Mouse (Mus musculus): ENCODE data around the gene Car5a. TPM values are rescaled to one million over a fixed set of nuclear protein-coding genes. Genes with fewer than 3 reads are reported as not detected.
A peak's percentile ranks its signal among the peaks of the same experiment; 100 is the strongest.

The Car5a gene
- polyA plus RNA-seq, 1 experiment from 2014 or later, result 0.30 TPM

DNA sequence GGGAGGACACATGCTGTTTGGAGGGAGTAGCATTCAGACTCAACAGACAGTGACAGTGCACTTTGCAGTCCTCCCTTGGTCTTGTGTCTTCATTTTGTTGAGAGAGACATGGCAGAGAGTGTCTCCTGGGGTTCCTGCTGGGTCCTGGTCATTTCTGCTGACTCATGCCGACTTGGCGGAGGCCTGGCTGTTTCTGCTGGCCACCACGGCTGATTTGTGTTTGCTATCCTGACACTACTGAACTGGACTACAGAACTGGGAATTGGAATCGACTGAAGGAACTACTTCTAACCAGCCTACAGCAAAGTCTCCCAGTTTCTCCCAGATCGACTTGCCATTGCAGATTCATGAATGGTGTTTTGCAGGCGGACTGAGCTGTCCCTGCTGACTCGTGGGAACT is 6.0 kb downstream of the Car5a start:
- no peak overlapping the region for H3K4me3 ChIP-seq
- no peak for DNase-seq (ENCODE audit: low spot score)
- no peaks in the 10 kb centered on the region for H3K27me3 ChIP-seq (ENCODE audit: low read depth, poor library complexity, severe bottlenecking)
- H3K27ac ChIP-seq (replicated peaks), result no peak overlapping the region
- peaks cover 22% of the 10 kb centered on the region for H3K4me1 ChIP-seq
- no peaks in the 10 kb centered on the region for H3K36me3 ChIP-seq
- 87% methylated on average over 7 of the region's 7 CpGs for WGBS
- H3K9me3 ChIP-seq (replicated peaks), result no peaks in the 10 kb centered on the region

DNA sequence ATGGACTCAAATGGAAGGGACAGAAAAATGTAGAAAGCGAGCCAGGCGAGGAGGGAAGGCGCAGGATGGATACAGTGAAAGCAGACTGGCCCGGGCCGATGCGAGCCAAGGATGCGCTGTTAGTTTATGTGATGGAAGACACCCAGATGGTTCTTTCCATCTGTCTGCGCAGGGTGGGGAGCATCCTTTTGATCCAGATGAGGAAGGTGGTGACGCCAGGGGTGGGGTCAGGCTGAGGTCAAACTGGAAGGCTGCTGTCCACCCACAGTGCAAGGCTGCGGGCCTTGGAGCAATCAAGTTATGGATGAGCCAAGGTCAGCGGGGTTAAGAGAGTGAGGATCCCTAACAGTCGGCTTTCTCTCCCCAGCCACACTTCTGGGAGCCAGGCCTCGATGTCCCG is 8.3 kb downstream of the Car5a start:
- no peak overlapping the region for H3K4me3 ChIP-seq
- no peak for DNase-seq (ENCODE audit: low spot score)
- H3K4me1 ChIP-seq, result peaks cover 22% of the 10 kb centered on the region
- H3K36me3 ChIP-seq, result no peaks in the 10 kb centered on the region
- peak overlapping the region; percentile 23; the same call in 1 of the 2 replicates for H3K27ac ChIP-seq (replicated peaks)
- no peaks in the 10 kb centered on the region for H3K9me3 ChIP-seq (replicated peaks)
- WGBS, result 82% methylated on average over 14 of the region's 14 CpGs
- no peaks in the 10 kb centered on the region for H3K27me3 ChIP-seq (ENCODE audit: low read depth, poor library complexity, severe bottlenecking)

DNA sequence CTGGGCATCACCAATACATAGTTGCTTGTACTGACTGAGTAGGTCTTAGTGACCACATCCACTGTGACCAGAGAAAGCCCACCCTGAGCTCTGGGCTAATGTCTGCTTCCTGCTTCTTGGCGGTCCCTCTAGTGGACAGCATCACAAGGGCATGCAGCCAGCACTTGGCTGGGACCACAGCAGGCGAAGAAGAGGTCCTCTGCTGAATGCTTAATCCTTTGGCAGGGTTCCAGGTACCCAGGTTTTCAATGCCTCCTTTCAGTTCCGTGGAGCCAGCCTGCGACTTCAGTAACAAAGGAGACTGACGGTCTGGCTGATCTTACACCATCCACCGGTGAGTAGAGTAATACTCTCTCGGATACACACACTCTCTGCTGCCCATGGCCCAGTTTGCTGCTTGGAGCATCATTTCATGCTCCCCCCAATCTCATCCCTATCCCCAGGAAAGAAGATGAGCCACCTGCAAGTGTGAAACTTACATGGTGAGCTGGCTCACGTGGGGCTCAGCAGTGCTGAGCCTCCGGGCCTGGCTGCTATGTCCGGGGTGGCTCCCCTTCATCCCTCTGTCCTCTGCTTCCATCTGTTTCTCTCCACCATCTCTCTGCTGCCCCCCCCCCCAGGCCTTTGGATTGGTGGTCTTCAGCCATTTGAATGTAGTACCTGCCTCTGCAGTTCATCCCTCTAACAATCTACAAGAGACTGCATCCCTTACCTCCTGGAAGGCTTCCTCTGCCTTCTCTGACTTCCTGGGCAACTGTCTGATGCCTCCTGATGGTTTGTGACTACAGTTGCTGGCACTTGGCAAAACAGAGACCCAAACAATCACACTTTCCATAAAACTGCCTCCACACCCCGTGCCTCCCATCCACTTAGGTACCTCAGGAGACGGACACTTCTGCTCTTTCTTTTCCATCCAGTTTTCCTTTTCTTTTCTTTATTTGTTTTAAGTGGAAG is 9.1 kb downstream of the Car5a start:
- Histone ChIP-seq H3K9me3 (replicated peaks) (no peaks in the 10 kb centered on the region), H3K4me1 (peaks cover 22% of the 10 kb centered on the region), H3K36me3 (no peaks in the 10 kb centered on the region), H3K27me3 (ENCODE audit: low read depth, poor library complexity, severe bottlenecking) (no peaks in the 10 kb centered on the region), H3K27ac (replicated peaks) (peak overlapping the region; percentile 34; the same call in 1 of the 2 replicates), H3K4me3 (no peak overlapping the region)
- WGBS, result 51% methylated on average over 12 of the region's 12 CpGs
- peak; percentile 26 for DNase-seq (ENCODE audit: low spot score)

DNA sequence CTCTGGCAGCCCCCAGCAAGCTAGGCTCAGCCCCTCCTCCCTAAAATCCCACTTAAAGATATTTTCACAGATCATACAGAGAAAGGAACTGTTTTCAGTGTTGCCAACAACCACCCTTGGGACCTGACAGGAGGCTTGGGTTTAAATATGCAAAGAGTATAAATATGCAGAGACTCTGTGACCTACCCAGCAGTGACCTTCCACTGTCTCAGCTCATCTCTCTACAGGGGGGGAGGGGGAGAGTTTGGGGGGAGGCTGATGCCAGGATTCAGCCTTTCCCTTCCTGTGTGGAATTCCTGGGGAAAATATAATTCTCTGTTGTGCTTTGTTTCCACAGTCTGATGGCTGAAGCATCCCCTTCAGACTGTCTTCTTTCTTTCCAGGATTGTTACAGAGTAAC is 9.8 kb downstream of the Car5a start:
- Histone ChIP-seq H3K9me3 (replicated peaks) (no peaks in the 10 kb centered on the region), H3K27me3 (ENCODE audit: low read depth, poor library complexity, severe bottlenecking) (no peaks in the 10 kb centered on the region), H3K27ac (replicated peaks) (peak overlapping the region; percentile 34; the same call in 1 of the 2 replicates), H3K4me3 (no peak overlapping the region), H3K36me3 (no peaks in the 10 kb centered on the region), H3K4me1 (peaks cover 22% of the 10 kb centered on the region)
- no peak for DNase-seq (ENCODE audit: low spot score)

DNA sequence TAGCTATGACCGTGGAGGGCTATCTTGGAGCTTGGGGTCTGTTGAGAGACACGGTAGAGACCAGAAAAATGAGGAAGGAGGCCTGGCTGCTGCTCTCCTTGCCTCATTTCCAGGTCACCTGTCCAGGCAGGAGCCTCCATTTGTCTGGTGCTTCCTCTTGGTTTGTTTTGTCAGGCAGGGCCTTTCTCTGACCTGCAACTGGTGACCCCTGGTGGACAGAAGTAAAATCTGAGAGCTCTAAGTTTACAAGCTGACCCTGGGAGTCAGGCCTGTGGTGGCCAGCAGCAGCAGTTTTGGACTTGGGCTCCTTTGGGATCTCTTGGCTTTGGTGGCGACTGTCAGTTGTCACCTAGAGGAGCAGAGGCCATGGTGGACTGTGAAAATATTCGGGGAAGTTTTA is 10.2 kb downstream of the Car5a start:
- peaks cover 22% of the 10 kb centered on the region for H3K4me1 ChIP-seq
- peak overlapping the region; percentile 34 for H3K27ac ChIP-seq (replicated peaks)
- peak; percentile 49 for DNase-seq (ENCODE audit: low spot score)
- H3K9me3 ChIP-seq (replicated peaks), result no peaks in the 10 kb centered on the region
- H3K4me3 ChIP-seq, result no peak overlapping the region; the same call in 1 of the 2 replicates
- no peaks in the 10 kb centered on the region for H3K36me3 ChIP-seq
- 41% methylated on average over 4 of the region's 4 CpGs for WGBS
- H3K27me3 ChIP-seq (ENCODE audit: low read depth, poor library complexity, severe bottlenecking), result no peaks in the 10 kb centered on the region

DNA sequence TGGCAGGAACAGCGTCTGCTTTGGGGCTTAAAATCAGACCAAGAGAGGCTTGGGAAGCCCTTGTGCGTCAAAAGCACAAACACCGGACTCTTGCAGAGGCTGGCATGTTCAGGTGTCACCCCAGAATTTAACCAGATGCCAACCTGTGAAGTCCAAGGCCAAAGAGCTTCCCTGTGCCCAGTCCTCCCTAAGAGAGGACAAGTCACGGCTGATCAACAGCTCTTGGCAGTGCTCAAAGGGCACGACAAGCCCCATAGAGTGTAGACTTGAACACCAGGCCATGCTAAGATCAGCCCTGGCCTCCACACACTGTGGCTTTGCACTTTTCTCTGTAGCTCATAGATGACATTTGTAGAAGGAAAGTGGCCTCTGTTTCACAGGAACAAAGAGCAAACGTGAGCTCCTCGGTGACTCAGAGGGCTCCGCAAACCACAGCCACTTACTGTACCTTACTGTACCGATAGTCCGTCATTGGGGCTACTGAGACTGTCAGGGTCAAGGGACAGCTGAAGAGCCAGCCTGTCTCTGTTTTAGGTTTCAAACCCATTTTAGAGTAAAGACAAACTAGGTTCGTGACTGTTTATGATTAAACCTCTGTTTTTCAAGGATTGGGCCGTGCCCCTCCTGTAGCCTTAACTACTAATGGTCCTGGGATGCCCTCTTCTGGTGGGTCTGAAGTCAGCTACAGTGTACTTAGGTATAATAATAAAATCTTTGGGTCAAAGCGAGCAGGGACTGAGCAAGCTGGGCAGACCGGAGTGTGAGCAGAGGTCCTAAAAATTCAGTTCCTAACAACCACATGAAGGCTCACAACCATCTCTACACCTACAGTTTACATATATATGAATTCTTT is 11.8 kb downstream of the Car5a start:
- Histone ChIP-seq H3K36me3 (no peaks in the 10 kb centered on the region), H3K4me3 (no peak overlapping the region), H3K4me1 (peaks cover 22% of the 10 kb centered on the region), H3K9me3 (replicated peaks) (no peaks in the 10 kb centered on the region), H3K27ac (replicated peaks) (no peak overlapping the region), H3K27me3 (ENCODE audit: low read depth, poor library complexity, severe bottlenecking) (no peaks in the 10 kb centered on the region)
- 87% methylated on average over 14 of the region's 14 CpGs for WGBS
- no peak for DNase-seq (ENCODE audit: low spot score)

DNA sequence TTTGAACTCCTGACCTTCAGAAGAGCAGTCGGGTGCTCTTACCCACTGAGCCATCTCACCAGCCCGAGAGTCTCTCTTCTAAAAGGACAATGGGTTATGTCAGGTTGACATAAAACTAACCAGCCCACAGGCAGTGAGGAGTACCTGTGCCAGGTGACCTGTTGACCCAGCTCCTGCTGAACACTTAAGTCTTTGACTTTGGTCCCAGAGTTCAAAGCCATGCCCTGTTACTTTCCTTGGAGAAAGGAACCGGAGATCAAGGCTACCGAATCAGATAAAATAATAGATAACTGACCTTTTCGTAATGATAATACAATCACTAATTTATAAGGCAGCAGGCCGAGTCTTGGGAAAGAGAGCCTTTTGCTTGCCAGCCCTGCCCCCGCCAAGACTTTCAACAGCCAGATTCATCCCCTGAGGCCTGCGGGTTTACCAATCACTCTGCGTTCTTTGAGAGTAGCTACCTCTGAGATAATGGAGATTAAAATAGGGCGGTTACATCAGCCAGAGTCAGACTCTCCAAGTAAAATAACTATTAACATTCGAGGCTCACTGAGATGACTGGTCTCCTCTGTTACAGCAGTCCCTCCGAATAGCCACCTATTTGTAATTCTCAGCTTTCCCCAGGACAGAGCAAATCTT is 12.6 kb downstream of the Car5a start:
- no peak overlapping the region for H3K27ac ChIP-seq (replicated peaks)
- H3K36me3 ChIP-seq, result no peaks in the 10 kb centered on the region
- no peak for DNase-seq (ENCODE audit: low spot score)
- no peaks in the 10 kb centered on the region for H3K9me3 ChIP-seq (replicated peaks)
- H3K4me1 ChIP-seq, result peaks cover 22% of the 10 kb centered on the region
- no peaks in the 10 kb centered on the region for H3K27me3 ChIP-seq (ENCODE audit: low read depth, poor library complexity, severe bottlenecking)
- 80% methylated on average over 12 of the region's 12 CpGs for WGBS
- no peak overlapping the region for H3K4me3 ChIP-seq

DNA sequence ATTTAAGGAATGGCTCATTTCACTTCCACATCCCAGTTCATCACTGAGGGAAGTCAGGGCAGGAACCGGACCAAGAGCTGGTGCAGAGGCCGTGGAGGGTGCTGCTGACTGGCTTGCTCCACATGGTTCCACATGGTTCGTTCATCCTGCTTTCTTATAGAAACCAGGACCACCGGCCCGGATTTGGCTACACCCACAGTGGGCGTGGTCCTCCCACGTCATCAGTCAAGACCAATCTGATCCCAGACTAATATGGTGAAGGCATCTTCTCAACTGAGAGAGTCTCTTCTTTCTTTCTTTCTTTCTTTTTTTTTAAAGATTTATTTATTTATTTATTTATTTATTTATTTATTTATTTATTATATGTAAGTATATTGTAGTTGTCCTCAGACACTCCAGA is 13.1 kb downstream of the Car5a start:
- 85% methylated on average over 7 of the region's 7 CpGs for WGBS
- no peak for DNase-seq (ENCODE audit: low spot score)
- no peak overlapping the region for H3K27ac ChIP-seq (replicated peaks)
- H3K36me3 ChIP-seq, result no peaks in the 10 kb centered on the region
- peaks cover 20% of the 10 kb centered on the region for H3K4me1 ChIP-seq
- H3K4me3 ChIP-seq, result no peak overlapping the region
- no peaks in the 10 kb centered on the region for H3K27me3 ChIP-seq (ENCODE audit: low read depth, poor library complexity, severe bottlenecking)
- no peaks in the 10 kb centered on the region for H3K9me3 ChIP-seq (replicated peaks)

DNA sequence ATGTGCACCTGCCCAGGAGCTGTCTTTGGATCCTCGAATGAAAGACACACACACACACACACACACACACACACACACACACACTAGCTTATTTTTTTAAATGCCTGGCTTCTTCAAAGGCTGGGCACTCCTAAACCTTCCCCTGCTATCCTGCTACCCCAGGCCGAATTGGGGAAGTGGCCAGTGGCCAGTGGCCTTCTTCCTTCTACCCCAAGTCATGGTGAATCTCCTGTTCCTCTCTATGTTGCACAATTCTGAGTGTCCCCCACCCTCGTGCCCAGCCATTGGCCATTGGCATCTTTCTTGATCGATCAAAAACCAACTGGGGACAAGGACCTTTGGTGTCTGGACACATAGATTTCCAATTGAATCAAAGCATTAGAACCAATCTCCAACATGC is 14.7 kb downstream of the Car5a start:
- Histone ChIP-seq H3K27me3 (ENCODE audit: low read depth, poor library complexity, severe bottlenecking) (no peaks in the 10 kb centered on the region), H3K4me3 (no peak overlapping the region), H3K4me1 (peaks cover 7% of the 10 kb centered on the region), H3K9me3 (replicated peaks) (no peaks in the 10 kb centered on the region), H3K27ac (replicated peaks) (no peak overlapping the region), H3K36me3 (no peaks in the 10 kb centered on the region)
- WGBS, result 79% methylated on average over 4 of the region's 4 CpGs
- DNase-seq (ENCODE audit: low spot score), result no peak

DNA sequence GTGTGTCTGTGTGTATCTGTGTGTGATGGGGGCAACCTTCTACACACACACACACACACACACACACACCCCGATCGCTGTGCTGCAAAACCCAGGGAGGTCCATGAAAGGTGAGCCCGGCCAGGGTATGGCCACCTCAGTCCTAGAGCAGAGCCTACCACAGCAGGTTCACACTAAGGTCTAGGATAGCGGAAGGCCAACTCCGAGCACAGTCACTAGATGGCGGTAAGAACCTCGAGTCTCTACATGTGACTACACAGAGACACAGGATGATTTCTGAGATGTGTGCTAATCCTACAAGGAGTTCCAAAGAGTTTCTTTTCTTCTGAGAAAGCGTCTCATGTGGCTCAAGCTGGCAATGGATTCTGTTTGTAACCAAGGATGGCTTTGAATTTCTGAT is 17.4 kb downstream of the Car5a start:
- H3K27me3 ChIP-seq (ENCODE audit: low read depth, poor library complexity, severe bottlenecking), result no peaks in the 10 kb centered on the region
- 41% methylated on average over 7 of the region's 8 CpGs for WGBS
- H3K4me3 ChIP-seq, result no peak overlapping the region
- no peaks in the 10 kb centered on the region for H3K36me3 ChIP-seq
- peaks cover under 1% of the 10 kb centered on the region; the same call in 1 of the 2 replicates for H3K4me1 ChIP-seq
- peak; percentile 36 for DNase-seq (ENCODE audit: low spot score)
- H3K27ac ChIP-seq (replicated peaks), result no peak overlapping the region
- no peaks in the 10 kb centered on the region for H3K9me3 ChIP-seq (replicated peaks)

DNA sequence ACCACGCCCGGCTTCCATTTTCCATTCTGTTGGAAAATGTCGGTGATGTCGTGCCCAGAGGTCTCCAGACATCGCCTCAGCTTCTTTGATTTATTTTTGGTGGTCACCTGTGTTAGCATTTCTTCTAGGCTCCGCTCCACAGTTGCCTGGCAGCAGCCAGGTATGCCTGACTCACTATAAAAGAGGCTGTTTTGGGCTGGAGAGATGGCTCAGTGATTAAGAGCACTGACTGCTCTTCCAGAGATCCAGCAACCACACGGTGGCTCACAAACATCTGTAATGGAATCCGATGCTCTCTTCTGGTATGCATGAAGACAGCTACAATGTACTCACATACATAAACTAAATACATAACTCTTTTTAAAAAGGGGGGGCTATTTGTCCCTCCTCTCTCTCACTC is 18.4 kb downstream of the Car5a start:
- Histone ChIP-seq H3K36me3 (no peaks in the 10 kb centered on the region), H3K9me3 (replicated peaks) (no peaks in the 10 kb centered on the region), H3K27me3 (ENCODE audit: low read depth, poor library complexity, severe bottlenecking) (no peaks in the 10 kb centered on the region), H3K4me1 (peaks cover 9% of the 10 kb centered on the region), H3K4me3 (no peak overlapping the region), H3K27ac (replicated peaks) (no peak overlapping the region)
- DNase-seq (ENCODE audit: low spot score), result no peak
- 68% methylated on average over 8 of the region's 8 CpGs for WGBS

DNA sequence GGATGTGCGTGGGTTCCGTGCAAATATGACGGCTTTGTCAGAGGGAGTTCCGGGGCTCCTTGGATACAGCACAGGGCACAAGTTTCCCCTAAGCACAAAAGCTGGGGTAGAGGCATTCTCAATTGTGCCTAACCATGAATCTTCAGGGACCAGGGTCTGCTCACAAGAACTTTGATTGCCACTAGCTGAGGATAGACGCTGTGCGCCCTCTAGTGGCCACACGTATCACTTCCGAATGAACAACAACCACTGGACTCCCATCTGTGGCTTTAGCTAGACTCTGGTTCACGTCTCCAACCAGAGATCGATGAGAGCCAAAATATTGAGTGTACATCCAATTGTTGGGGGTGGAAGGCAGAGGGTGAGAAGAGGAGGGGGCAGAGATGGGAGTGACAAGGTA is 19.1 kb downstream of the Car5a start:
- Histone ChIP-seq H3K27ac (replicated peaks) (no peak overlapping the region), H3K9me3 (replicated peaks) (no peaks in the 10 kb centered on the region), H3K4me1 (peaks cover 15% of the 10 kb centered on the region), H3K36me3 (no peaks in the 10 kb centered on the region), H3K27me3 (ENCODE audit: low read depth, poor library complexity, severe bottlenecking) (no peaks in the 10 kb centered on the region), H3K4me3 (no peak overlapping the region)
- peak; percentile 84 for DNase-seq (ENCODE audit: low spot score)
- 33% methylated on average over 10 of the region's 10 CpGs for WGBS
